Mouse (Mus musculus) embryonic facial prominence, embryonic 12.5 days (tissue): Measurements from ENCODE around the gene Inka2. TPM values are rescaled to one million over a fixed set of nuclear protein-coding genes. Genes with fewer than 3 reads are reported as not detected.
"Not testable (repeated sequence)": the region's sequence is repeated elsewhere in the genome, so short reads cannot be mapped to it uniquely, and the experiment has no call there.

ENCODE experiments used
- ATAC-seq: fragments of 200-750 bp; cut with Nextera tagmentation; 2 replicates; pipeline ENCODE4 v1.8.0; 2017; ENCODE audit not compliant: insufficient number of reproducible peaks, insufficient read depth, low FRiP score, low TSS enrichment
- H3K27ac ChIP-seq: fragments of 300-500 bp; sonication (generic); 2 replicates; pipeline ENCODE4 v1.5.1; 2016; ENCODE audit warnings: mild to moderate bottlenecking
- H3K27me3 ChIP-seq: fragments of 300-500 bp; sonication (generic); 2 replicates; pipeline ENCODE4 v1.6.1; 2016; ENCODE audit warnings: mild to moderate bottlenecking, moderate library complexity
- H3K36me3 ChIP-seq: fragments of 300-500 bp; sonication (generic); 2 replicates; pipeline ENCODE4 v1.6.1; 2016; ENCODE audit warnings: mild to moderate bottlenecking
- H3K4me1 ChIP-seq: fragments of 300-500 bp; sonication (generic); 2 replicates; pipeline ENCODE4 v1.6.1; 2016
- H3K4me2 ChIP-seq: fragments of 300-500 bp; sonication (generic); replicated peaks from 2 replicates; pipeline ENCODE4 v1.6.1; 2016; ENCODE audit warnings: mild to moderate bottlenecking, moderate library complexity
- H3K4me3 ChIP-seq: fragments of 300-500 bp; sonication (generic); 2 replicates; pipeline ENCODE4 v1.5.1; 2016; ENCODE audit warnings: mild to moderate bottlenecking
- H3K9ac ChIP-seq: fragments of 300-500 bp; sonication (generic); 2 replicates; pipeline ENCODE4 v1.6.1; 2016; ENCODE audit warnings: mild to moderate bottlenecking, moderate library complexity
- H3K9me3 ChIP-seq: fragments of 300-500 bp; sonication (generic); 2 replicates; pipeline ENCODE4 v1.6.1; 2016; ENCODE audit warnings: mild to moderate bottlenecking, moderate library complexity
- WGBS: fragments of 180-500 bp; shearing (Covaris S2); methylation state at CpG from one replicate; pipeline ENCODE4 v1.1.7; 2016; 5-methylcytosine and 5-hydroxymethylcytosine counted together
- polyA plus RNA-seq: library from polyadenylated mRNA; unstranded; fragments of >200 nt; fragmentation: Nextera tagmentation; extraction: Ambion mirVana; gene quantifications from 2 replicates; pipeline ENCODE4 v1.2.1, GENCODE M21; 2016

Inka2 gene
- polyA plus RNA-seq, 1 experiment from 2014 or later, result 2.5 TPM

GRCm38 (mm10) chr3:105700786-105701185 lies 3.6 kb upstream of the Inka2 start:
- H3K4me3 ChIP-seq, H3K9me3 ChIP-seq, H3K27ac ChIP-seq, ATAC-seq, H3K4me2 ChIP-seq, H3K9ac ChIP-seq, H3K36me3 ChIP-seq: not testable (repeated sequence)
- WGBS, result 37% methylated on average over 1 of the region's 1 CpGs
- Histone ChIP-seq H3K27me3 (peaks cover 36% of the 10 kb centered on the region), H3K4me1 (peaks cover 13% of the 10 kb centered on the region)

GRCm38 (mm10) chr3:105701399-105701798 lies 3.0 kb upstream of the Inka2 start:
- Histone ChIP-seq H3K4me2 (no peak overlapping the region), H3K4me3 (no peak overlapping the region), H3K36me3 (no peaks in the 10 kb centered on the region), H3K27me3 (peaks cover 39% of the 10 kb centered on the region), H3K9me3 (no peaks in the 10 kb centered on the region), H3K27ac (no peak overlapping the region), H3K4me1 (peaks cover 7% of the 10 kb centered on the region), H3K9ac (no peak overlapping the region)
- no peak for ATAC-seq
- WGBS, result 57% methylated on average over 5 of the region's 5 CpGs

GRCm38 (mm10) chr3:105703571-105703970 lies 828 bp upstream of the Inka2 start:
- H3K9ac ChIP-seq, result no peak overlapping the region
- H3K36me3 ChIP-seq, result no peaks in the 10 kb centered on the region
- no peak overlapping the region for H3K4me3 ChIP-seq
- WGBS, result 41% methylated on average over 6 of the region's 6 CpGs
- no peak for ATAC-seq
- no peaks in the 10 kb centered on the region for H3K9me3 ChIP-seq
- no peak overlapping the region; the same call in 1 of the 2 replicates for H3K27ac ChIP-seq
- H3K4me1 ChIP-seq, result peaks cover 17% of the 10 kb centered on the region
- no peak overlapping the region for H3K4me2 ChIP-seq
- H3K27me3 ChIP-seq, result peaks cover 37% of the 10 kb centered on the region

GRCm38 (mm10) chr3:105705061-105705549 lies 706 bp downstream of the Inka2 start:
- Histone ChIP-seq H3K9ac (peak overlapping the region; percentile 63), H3K27ac (no peak overlapping the region), H3K4me2 (peak overlapping the region; percentile 100), H3K9me3 (no peaks in the 10 kb centered on the region), H3K36me3 (no peaks in the 10 kb centered on the region), H3K4me3 (peak overlapping the region; percentile 55), H3K27me3 (peaks cover 37% of the 10 kb centered on the region), H3K4me1 (peaks cover 17% of the 10 kb centered on the region)
- WGBS, result under 1% methylated on average over 28 of the region's 28 CpGs
- peak; percentile 25; the same call in 1 of the 2 replicates for ATAC-seq

GRCm38 (mm10) chr3:105705561-105705960 lies 1.2 kb downstream of the Inka2 start:
- no peak overlapping the region for H3K27ac ChIP-seq
- H3K4me2 ChIP-seq, result peak overlapping the region; percentile 100
- H3K9ac ChIP-seq, result peak overlapping the region; percentile 63; the same call in 1 of the 2 replicates
- H3K4me1 ChIP-seq, result peaks cover 17% of the 10 kb centered on the region
- no peak for ATAC-seq
- 29% methylated on average over 3 of the region's 3 CpGs for WGBS
- no peaks in the 10 kb centered on the region for H3K9me3 ChIP-seq
- H3K36me3 ChIP-seq, result no peaks in the 10 kb centered on the region
- peaks cover 37% of the 10 kb centered on the region for H3K27me3 ChIP-seq
- peak overlapping the region; percentile 55 for H3K4me3 ChIP-seq

GRCm38 (mm10) chr3:105706366-105707020 lies 2.1 kb downstream of the Inka2 start:
- H3K36me3 ChIP-seq, result no peaks in the 10 kb centered on the region

GRCm38 (mm10) chr3:105707590-105707989 lies 3.2 kb downstream of the Inka2 start:
- no peak overlapping the region for H3K9ac ChIP-seq
- no peak overlapping the region for H3K4me2 ChIP-seq
- no peaks in the 10 kb centered on the region for H3K9me3 ChIP-seq
- 6% methylated on average over 7 of the region's 7 CpGs for WGBS
- H3K27me3 ChIP-seq, result peaks cover 31% of the 10 kb centered on the region
- H3K36me3 ChIP-seq, result no peaks in the 10 kb centered on the region
- peaks cover 21% of the 10 kb centered on the region for H3K4me1 ChIP-seq
- H3K27ac ChIP-seq, result no peak overlapping the region
- H3K4me3 ChIP-seq, result no peak overlapping the region
- no peak for ATAC-seq

More at GRCm38 (mm10) chr3:105706366-105707020, 2.1 kb downstream of the Inka2 start:
- no peak overlapping the region for H3K4me3 ChIP-seq
- peaks cover 37% of the 10 kb centered on the region for H3K27me3 ChIP-seq
- 51% methylated on average over 4 of the region's 4 CpGs for WGBS
- H3K4me2 ChIP-seq, result peak overlapping the region; percentile 100; the same call in 1 of the 2 replicates
- no peaks in the 10 kb centered on the region for H3K9me3 ChIP-seq
- H3K4me1 ChIP-seq, result peaks cover 18% of the 10 kb centered on the region
- no peak overlapping the region for H3K9ac ChIP-seq
- ATAC-seq, result no peak
- no peak overlapping the region for H3K27ac ChIP-seq

GRCm38 (mm10) chr3:105710246-105710645 lies 5.8 kb downstream of the Inka2 start:
- H3K27ac ChIP-seq, result no peak overlapping the region
- H3K36me3 ChIP-seq, result no peaks in the 10 kb centered on the region
- no peak overlapping the region for H3K9ac ChIP-seq
- peaks cover 36% of the 10 kb centered on the region for H3K4me1 ChIP-seq
- peaks cover 16% of the 10 kb centered on the region for H3K27me3 ChIP-seq
- 88% methylated on average over 6 of the region's 6 CpGs for WGBS
- no peak overlapping the region for H3K4me2 ChIP-seq
- no peak for ATAC-seq
- H3K4me3 ChIP-seq, result no peak overlapping the region
- no peaks in the 10 kb centered on the region for H3K9me3 ChIP-seq

GRCm38 (mm10) chr3:105711741-105712140 lies 7.3 kb downstream of the Inka2 start:
- Histone ChIP-seq H3K4me1 (peaks cover 38% of the 10 kb centered on the region), H3K4me3 (no peak overlapping the region), H3K9me3 (no peaks in the 10 kb centered on the region), H3K36me3 (no peaks in the 10 kb centered on the region), H3K27me3 (0 out of 2 replicates have a peak, but pooled peaks cover 1% of the 10 kb centered on the region), H3K4me2 (no peak overlapping the region), H3K9ac (no peak overlapping the region), H3K27ac (0 out of 2 replicates have a peak overlapping the region, but pooled peaks have one; percentile 9)
- WGBS, result 60% methylated on average over 7 of the region's 7 CpGs
- no peak for ATAC-seq

GRCm38 (mm10) chr3:105712827-105713226 lies 8.4 kb downstream of the Inka2 start:
- H3K9me3 ChIP-seq, result no peaks in the 10 kb centered on the region
- no peaks in the 10 kb centered on the region for H3K36me3 ChIP-seq
- no peak for ATAC-seq
- peaks cover 38% of the 10 kb centered on the region for H3K4me1 ChIP-seq
- H3K4me2 ChIP-seq, result no peak overlapping the region
- H3K27me3 ChIP-seq, result no peaks in the 10 kb centered on the region
- H3K27ac ChIP-seq, result no peak overlapping the region
- no peak overlapping the region for H3K4me3 ChIP-seq
- no peak overlapping the region for H3K9ac ChIP-seq

- Histone ChIP-seq H3K36me3 (no peaks in the 10 kb centered on the region), H3K4me2 (peak overlapping the region; percentile 7; the same call in 1 of the 2 replicates), H3K4me3 (no peak overlapping the region), H3K27me3 (no peaks in the 10 kb centered on the region), H3K4me1 (peaks cover 39% of the 10 kb centered on the region), H3K27ac (peak overlapping the region; percentile 85), H3K9me3 (no peaks in the 10 kb centered on the region), H3K9ac (no peak overlapping the region)
- WGBS, result 4% methylated on average over 8 of the region's 8 CpGs
- peak; percentile 79 for ATAC-seq
Measured at GRCm38 (mm10) chr3:105714091-105714819, 9.9 kb downstream of the Inka2 start.

- no peak for ATAC-seq
- Histone ChIP-seq H3K36me3 (no peaks in the 10 kb centered on the region), H3K4me3 (no peak overlapping the region), H3K4me1 (peaks cover 39% of the 10 kb centered on the region), H3K9ac (no peak overlapping the region), H3K27ac (no peak overlapping the region), H3K9me3 (no peaks in the 10 kb centered on the region), H3K27me3 (no peaks in the 10 kb centered on the region), H3K4me2 (no peak overlapping the region)
Measured at GRCm38 (mm10) chr3:105714820-105715167, 10.4 kb downstream of the Inka2 start.
